Mouse (Mus musculus) kidney, embryonic 14.5 days (tissue): ENCODE data around the gene Abhd17b. TPM values are rescaled to one million over a fixed set of nuclear protein-coding genes. Genes with fewer than 3 reads are reported as not detected.

Source experiments
- ATAC-seq: fragments of 200-750 bp; cut with Nextera tagmentation; 2 replicates; pipeline ENCODE4 v1.8.0; 2017; ENCODE audit warnings: moderate number of reproducible peaks, mild to moderate bottlenecking, moderate TSS enrichment, moderate library complexity; ENCODE audit not compliant: low FRiP score, low TSS enrichment
- H3K27ac ChIP-seq: fragments of 300-500 bp; sonication (generic); 2 replicates; pipeline ENCODE4 v1.5.1; 2014; ENCODE audit warnings: low read depth, mild to moderate bottlenecking, low read length, moderate library complexity, mixed read lengths
- H3K27me3 ChIP-seq: fragments of 300-500 bp; sonication (generic); 2 replicates; pipeline ENCODE4 v1.6.1; 2014; ENCODE audit warnings: mild to moderate bottlenecking, low read length; ENCODE audit not compliant: control insufficient read depth, insufficient read depth
- H3K36me3 ChIP-seq: fragments of 300-500 bp; sonication (generic); 2 replicates; pipeline ENCODE4 v1.6.1; 2014; ENCODE audit warnings: low read length, mixed read lengths; ENCODE audit not compliant: control insufficient read depth, insufficient read depth
- H3K4me1 ChIP-seq: fragments of 300-500 bp; sonication (generic); 2 replicates; pipeline ENCODE4 v1.6.1; 2014; ENCODE audit warnings: low read length, mixed read lengths; ENCODE audit not compliant: control insufficient read depth, insufficient read depth
- H3K4me2 ChIP-seq: fragments of 300-500 bp; sonication (generic); replicated peaks from 2 replicates; pipeline ENCODE4 v1.6.1; 2014; ENCODE audit warnings: low read depth, mild to moderate bottlenecking, low read length
- H3K4me3 ChIP-seq: fragments of 300-500 bp; sonication (generic); 2 replicates; pipeline ENCODE4 v1.5.1; 2014; ENCODE audit warnings: mild to moderate bottlenecking, low read length
- H3K9ac ChIP-seq: fragments of 300-500 bp; sonication (generic); 2 replicates; pipeline ENCODE4 v1.6.1; 2014; ENCODE audit warnings: low read depth, mild to moderate bottlenecking, low read length, moderate library complexity
- H3K9me3 ChIP-seq: fragments of 300-500 bp; sonication (generic); 2 replicates; pipeline ENCODE4 v1.6.1; 2016; ENCODE audit warnings: low read length; ENCODE audit not compliant: control insufficient read depth
- WGBS: fragments of 180-500 bp; shearing (Covaris S2); extraction: QIAGEN DNeasy Blood & Tissue Kit; methylation state at CpG from one replicate; pipeline ENCODE4 v1.1.7; 2014; 5-methylcytosine and 5-hydroxymethylcytosine counted together
- polyA plus RNA-seq: library from polyadenylated mRNA; unstranded; fragments of >200 nt; fragmentation: Nextera tagmentation; extraction: Ambion mirVana; gene quantifications from 2 replicates; pipeline ENCODE4 v1.2.1, GENCODE M21; 2014

Abhd17b gene
- polyA plus RNA-seq, 1 experiment from 2014 or later: 43.0 TPM

DNA sequence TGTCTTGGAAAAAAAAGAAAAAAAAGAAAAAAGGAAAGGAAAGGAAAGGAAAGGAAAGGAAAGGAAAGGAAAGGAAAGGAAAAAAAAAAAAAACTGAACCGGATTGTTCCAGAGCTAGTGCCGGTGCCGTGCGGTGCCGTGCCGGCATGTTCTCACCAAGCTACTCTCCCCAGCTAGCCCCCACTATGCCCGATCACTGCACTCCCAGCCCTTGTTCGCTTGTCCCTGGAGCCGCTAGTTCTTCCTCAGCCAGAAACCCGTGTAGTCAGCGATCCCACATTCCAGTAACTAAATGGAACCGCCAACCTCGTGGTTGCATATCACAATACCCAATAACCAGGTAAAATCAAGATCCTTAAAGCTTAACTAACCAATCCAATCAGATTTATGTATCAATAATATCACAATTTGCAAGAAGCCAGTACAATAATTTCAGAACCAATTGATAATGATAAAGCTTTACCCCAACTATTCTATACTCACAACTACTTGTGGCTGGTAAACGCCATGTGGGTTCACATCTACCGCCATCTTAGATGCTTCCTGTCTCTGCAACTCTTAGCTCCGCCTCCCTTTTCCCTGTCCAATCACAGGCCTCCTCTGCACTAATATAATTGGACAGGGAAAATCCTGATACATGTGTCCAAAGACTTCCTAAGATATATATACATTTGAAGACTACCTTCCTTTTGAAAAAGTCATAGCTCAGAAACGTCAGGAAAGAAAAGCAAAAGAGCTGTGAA is 21.5 kb downstream of the Abhd17b start:
- Histone ChIP-seq H3K4me2 (no peak overlapping the region), H3K36me3 (peaks cover 7% of the 10 kb centered on the region; the same call in 1 of the 2 replicates), H3K9ac (no peak overlapping the region), H3K4me1 (no peaks in the 10 kb centered on the region), H3K4me3 (no peak overlapping the region), H3K9me3 (peaks cover 4% of the 10 kb centered on the region), H3K27me3 (no peaks in the 10 kb centered on the region), H3K27ac (no peak overlapping the region)
- WGBS: 97% methylated on average over 17 of the region's 17 CpGs
- no peak for ATAC-seq

DNA sequence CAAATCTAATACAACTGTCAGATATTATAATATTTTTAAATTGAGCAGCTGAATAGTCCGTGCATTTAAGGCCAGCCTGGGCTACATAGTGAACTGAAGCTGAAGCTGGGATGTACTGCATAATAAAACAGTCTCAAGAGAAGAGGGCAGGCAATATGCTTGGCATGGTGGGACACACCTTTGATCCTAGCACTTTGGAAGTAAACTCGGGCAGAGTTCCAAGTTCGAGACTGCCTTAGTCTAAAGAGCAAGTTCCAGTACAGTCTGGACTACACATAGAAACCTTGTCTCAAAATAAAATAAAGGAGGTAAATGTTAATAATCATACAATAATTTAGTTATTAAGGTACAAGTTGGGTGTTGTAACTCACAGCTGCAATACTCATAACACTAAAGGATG is 27.1 kb downstream of the Abhd17b start:
- no peak overlapping the region for H3K9ac ChIP-seq
- no peak overlapping the region for H3K4me2 ChIP-seq
- WGBS: 94% methylated on average over 3 of the region's 3 CpGs
- H3K9me3 ChIP-seq: peaks cover 4% of the 10 kb centered on the region; the same call in 1 of the 2 replicates
- H3K4me3 ChIP-seq: no peak overlapping the region
- no peaks in the 10 kb centered on the region for H3K4me1 ChIP-seq
- peaks cover 22% of the 10 kb centered on the region; the same call in 1 of the 2 replicates for H3K36me3 ChIP-seq
- H3K27me3 ChIP-seq: no peaks in the 10 kb centered on the region
- ATAC-seq: no peak
- no peak overlapping the region for H3K27ac ChIP-seq

DNA sequence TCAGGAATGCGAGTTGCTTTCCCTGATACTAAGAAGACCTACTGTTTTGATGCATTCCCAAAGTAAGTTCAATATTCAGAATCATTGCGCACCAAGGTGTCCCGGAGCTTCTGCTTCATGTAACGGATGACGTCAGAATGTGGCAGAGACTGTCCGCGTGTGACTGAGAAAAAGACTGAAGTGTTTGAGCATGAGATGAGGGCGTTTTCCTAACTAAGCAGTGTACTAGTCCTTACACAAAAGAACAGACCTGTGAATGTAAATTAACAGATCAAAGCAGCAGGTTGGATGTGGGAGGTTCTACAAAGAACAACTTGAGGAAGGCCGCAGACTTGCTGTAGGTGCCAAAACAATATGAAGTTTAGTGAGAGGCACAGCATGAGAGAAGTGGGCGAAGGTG is 28.0 kb downstream of the Abhd17b start:
- H3K4me1 ChIP-seq: no peaks in the 10 kb centered on the region
- no peak for ATAC-seq
- H3K36me3 ChIP-seq: peaks cover 22% of the 10 kb centered on the region; the same call in 1 of the 2 replicates
- H3K27ac ChIP-seq: no peak overlapping the region
- no peak overlapping the region for H3K9ac ChIP-seq
- H3K9me3 ChIP-seq: no peaks in the 10 kb centered on the region
- no peak overlapping the region for H3K4me2 ChIP-seq
- no peak overlapping the region for H3K4me3 ChIP-seq
- WGBS: 94% methylated on average over 10 of the region's 10 CpGs
- no peaks in the 10 kb centered on the region for H3K27me3 ChIP-seq

DNA sequence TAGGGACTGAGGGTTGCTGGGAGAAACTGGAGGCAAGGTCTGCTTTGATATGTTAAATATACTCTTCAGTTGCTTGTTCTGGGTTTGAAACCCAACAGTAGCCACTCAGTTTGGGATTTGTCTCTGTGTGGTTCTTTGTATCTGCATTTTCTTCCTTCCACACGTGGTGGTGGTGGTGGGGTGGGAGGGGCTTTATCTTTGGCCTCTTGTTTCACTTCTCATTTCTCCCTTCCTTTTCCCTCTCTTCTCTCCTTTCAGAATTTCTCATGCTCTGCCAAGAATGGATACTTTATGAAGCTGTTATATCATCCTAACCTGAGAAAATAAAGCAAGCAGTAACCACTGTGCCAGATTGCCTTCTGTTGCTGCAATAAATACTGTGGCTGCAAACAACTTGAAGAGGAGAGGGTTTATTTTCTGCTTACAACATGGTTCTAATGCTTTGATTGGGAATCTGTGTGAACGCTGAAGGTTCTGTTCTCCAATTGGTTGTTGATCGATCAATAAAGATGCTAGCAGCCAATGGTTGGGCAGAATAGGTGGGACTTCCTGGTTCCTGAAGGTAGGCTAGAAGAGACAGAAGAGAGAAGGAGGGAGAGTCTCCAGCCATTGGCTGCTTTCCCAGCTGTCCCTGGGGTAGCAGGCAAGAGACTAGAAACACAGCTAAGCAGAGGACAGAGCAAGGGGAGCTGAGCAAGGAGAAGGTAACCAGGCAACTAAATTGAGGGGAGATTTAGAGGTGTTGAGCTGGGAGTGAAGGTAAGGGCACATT is 60.5 kb downstream of the Abhd17b start:
- Histone ChIP-seq H3K27ac (no peak overlapping the region), H3K9ac (no peak overlapping the region), H3K4me3 (no peak overlapping the region), H3K27me3 (no peaks in the 10 kb centered on the region), H3K4me1 (peaks cover 5% of the 10 kb centered on the region), H3K36me3 (no peaks in the 10 kb centered on the region), H3K4me2 (no peak overlapping the region), H3K9me3 (no peaks in the 10 kb centered on the region)
- 66% methylated on average over 3 of the region's 3 CpGs for WGBS
- ATAC-seq: peak; percentile 33; the same call in 1 of the 2 replicates

GRCm38 (mm10) chr19:21714278-21714883 is 61.4 kb downstream of the Abhd17b start:
- ATAC-seq: peak; percentile 83
- Histone ChIP-seq H3K27ac (no peak overlapping the region), H3K4me3 (no peak overlapping the region), H3K9ac (no peak overlapping the region), H3K9me3 (no peaks in the 10 kb centered on the region), H3K4me1 (peaks cover 5% of the 10 kb centered on the region), H3K36me3 (no peaks in the 10 kb centered on the region), H3K27me3 (no peaks in the 10 kb centered on the region), H3K4me2 (peak overlapping the region; percentile 26; the same call in 1 of the 2 replicates)
- 44% methylated on average over 10 of the region's 10 CpGs for WGBS

DNA sequence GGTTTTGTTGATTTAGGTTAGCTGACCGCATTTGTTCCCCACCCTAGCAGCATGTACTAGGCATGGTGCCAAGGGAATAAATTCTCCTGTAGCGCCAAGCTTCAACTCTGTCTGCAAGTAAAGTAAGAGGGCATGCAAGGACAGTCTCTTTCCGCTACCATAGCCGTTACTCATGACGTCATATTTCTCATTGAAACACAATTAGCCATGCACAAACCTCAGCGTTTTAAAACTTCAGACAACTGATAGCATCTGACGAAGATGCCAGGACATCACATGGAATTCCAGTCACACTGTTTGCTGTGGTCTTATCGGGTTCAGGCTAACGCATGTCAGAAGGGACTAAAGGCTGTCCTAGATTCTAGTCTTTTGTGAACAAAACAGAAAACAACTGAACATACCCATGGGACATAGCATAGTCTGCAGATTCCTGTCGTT is 62.0 kb downstream of the Abhd17b start:
- Histone ChIP-seq H3K9me3 (no peaks in the 10 kb centered on the region), H3K4me1 (peaks cover 5% of the 10 kb centered on the region), H3K36me3 (no peaks in the 10 kb centered on the region), H3K9ac (no peak overlapping the region), H3K4me2 (peak overlapping the region; percentile 26; the same call in 1 of the 2 replicates), H3K4me3 (peak overlapping the region; percentile 13; the same call in 1 of the 2 replicates), H3K27ac (no peak overlapping the region), H3K27me3 (no peaks in the 10 kb centered on the region)
- peak; percentile 90 for ATAC-seq
- 24% methylated on average over 10 of the region's 10 CpGs for WGBS

DNA sequence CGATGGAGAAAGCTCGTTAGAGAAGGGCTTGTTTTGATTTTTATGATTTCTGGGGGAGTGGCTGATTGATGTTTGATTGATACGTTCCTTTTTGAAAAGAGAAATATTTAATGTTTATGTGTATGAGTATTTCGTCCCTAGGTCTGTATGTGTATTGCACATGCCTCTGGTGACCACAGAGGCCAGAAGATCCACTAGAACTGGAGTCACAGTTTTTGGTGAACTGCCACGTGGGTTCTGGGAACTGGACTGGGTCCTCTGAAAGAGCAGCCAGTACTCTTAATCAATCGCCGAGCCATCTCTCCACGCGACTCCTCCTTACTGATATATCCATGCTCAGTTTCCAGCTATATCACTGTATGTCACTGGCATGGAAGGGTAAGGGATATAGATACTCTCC is 62.5 kb downstream of the Abhd17b start:
- H3K4me3 ChIP-seq: no peak overlapping the region

DNA sequence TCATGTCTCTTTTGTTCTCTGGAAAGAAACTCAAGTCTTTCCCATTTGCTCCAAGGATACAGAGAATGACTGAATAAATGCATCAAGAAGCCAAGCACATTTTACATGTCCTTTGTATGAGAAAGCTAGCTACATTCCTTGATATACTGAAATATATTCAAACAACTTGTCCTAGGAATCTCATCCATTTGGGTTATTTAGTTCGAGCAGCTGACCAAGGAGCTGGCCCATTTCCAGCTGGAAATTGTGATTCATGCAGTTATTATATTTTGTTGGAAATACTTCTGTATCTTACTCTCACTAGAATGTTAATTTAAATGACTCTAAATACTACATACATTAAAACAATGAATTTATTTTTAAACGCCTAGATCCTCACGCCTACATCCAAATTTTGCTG is 63.5 kb downstream of the Abhd17b start:
- H3K27me3 ChIP-seq: no peaks in the 10 kb centered on the region
- H3K4me1 ChIP-seq: peaks cover 5% of the 10 kb centered on the region
- H3K4me2 ChIP-seq: no peak overlapping the region
- no peak overlapping the region for H3K9ac ChIP-seq
- no peaks in the 10 kb centered on the region for H3K9me3 ChIP-seq
- 89% methylated on average over 3 of the region's 3 CpGs for WGBS
- no peak overlapping the region for H3K27ac ChIP-seq
- H3K36me3 ChIP-seq: no peaks in the 10 kb centered on the region
- no peak for ATAC-seq
- H3K4me3 ChIP-seq: no peak overlapping the region

More for the DNA sequence above, 62.5 kb downstream of the Abhd17b start:
- H3K9ac ChIP-seq: no peak overlapping the region
- 69% methylated on average over 9 of the region's 9 CpGs for WGBS
- no peak overlapping the region for H3K27ac ChIP-seq
- H3K9me3 ChIP-seq: no peaks in the 10 kb centered on the region
- no peak for ATAC-seq
- peaks cover 5% of the 10 kb centered on the region for H3K4me1 ChIP-seq
- H3K27me3 ChIP-seq: no peaks in the 10 kb centered on the region
- no peak overlapping the region for H3K4me2 ChIP-seq
- H3K36me3 ChIP-seq: no peaks in the 10 kb centered on the region
